Mouse (Mus musculus): ENCODE measurements around the gene Anln.

Gene Anln

DNA sequence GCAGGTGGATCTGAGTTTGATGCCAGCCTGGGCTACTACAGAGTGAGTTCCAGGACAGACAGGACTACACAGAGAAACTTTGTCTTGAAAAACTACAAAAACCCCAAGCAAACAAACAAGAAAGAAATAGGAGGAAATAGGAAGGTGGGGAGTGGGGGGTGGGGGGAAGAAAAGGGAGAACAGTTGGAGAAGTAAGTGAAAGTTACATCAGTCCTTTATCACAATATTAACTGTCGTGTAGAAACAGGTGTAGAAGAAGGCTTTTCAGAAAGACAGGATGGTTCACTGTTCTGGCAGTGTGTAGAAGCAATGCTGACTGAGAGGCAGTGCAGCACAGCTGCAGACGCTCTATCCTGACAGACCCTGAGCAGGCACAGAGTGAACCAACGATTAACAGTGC, 14.0 kb upstream of the Anln start:
- in situ Hi-C loops (cut with MboI, MseI) = no loop called here

DNA sequence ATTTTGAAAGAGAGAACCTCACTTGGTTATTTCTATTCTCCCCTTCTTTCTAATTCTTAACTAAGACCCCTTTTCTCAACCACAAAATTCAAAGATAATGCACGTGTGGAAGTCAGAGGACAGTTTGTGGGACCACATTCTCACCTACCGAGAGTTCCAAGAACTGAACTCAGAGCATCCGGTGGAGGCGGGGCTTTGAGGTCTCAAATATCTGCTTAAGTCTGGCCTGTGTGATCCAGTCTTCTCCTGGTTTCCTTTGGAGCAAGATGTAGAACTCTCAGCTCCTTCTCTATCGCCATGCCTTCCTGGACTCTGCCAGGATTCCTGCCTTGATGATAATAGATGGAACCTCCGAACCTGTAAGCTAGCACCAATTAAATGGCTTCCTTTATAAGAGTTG, 13.0 kb upstream of the Anln start:
- in situ Hi-C loops (cut with MboI, MseI) = no loop called here

DNA sequence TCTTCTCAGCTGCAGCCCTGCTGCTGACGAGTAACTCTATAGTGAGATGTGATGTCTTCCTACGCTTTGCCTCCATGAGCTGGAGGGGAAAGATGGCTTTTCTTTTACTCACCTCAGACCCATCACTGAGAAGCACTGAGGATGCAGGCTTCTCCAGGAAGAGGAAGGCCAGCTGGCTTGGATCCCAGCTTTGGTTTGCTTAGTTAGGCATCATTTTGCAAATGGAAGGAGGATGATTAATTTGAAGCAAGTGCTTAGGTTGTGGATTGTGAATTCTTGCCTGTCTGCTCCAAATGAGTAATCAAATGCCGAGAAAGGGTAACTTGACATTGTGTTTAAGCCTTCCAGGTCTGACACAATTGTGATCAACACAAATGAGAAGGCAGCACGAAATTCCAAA, 10.0 kb upstream of the Anln start:
- in situ Hi-C loops (cut with MboI, MseI) = no loop called here

DNA sequence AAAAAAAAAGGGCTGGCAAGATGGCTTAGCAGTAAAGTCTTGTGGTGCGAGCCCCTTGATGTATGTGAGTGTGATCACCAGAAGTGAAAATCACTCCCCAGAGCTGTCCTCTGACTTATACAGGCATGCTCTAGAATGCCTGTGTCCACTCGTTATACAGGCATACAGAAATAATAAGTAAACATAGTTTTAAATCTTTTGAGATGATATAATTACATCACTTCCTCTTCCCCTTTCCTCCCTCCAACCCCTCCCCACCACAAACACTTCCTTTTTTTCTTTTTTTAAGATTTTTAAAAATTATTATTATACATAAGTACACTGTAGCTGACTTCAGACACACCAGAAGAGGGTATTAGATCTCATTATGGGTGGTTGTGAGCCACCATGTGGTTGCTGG, 5.7 kb upstream of the Anln start:
- in situ Hi-C loops (cut with MboI, MseI) = no loop called here

DNA sequence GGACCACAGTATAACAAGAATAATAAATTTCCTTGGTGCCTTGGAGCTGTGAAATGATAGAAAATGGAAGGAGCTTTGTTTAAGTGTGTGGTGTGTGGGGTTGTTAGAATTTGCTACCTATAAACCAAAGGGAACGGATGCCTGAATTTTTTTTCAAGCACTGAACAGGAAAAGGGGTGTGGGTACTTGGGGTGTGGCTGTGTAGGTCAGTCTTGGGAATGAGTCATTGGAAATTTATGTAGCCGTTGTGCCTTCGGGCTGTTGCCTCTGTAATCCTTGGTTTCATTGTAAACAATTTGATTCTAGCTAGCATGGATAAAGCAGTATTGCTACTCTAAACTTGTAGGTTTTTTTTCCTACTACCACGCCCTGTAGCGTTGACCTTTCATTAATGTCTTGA, 1.4 kb upstream of the Anln start:
- in situ Hi-C loops (cut with MboI, MseI) = no loop called here

DNA sequence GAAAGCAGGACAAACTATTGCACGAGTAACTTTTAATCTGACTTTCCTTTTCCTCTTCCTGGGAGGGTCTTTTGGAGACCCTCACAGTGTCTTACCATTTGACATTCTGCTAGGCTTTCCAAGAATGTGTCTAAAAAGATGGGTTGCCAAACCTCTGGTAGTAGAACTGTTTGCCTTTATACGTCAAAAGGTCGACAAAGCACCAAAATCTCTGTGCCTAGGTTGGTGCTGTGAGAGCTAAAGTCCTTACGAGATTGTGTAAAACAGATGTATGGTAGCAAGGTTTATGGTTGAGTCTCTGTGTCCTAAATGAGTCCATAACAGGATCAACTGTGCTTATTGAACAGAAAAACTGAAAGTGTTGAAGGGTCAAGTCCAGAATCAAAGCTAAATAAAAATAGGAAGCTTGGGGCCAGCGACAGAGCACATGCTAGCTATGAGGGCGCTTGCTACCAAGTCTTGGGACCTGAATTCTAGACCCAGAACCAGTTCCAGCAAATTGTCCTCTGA, 803 bp upstream of the Anln start:
- in situ Hi-C loops (cut with MboI, MseI) = no loop called here

DNA sequence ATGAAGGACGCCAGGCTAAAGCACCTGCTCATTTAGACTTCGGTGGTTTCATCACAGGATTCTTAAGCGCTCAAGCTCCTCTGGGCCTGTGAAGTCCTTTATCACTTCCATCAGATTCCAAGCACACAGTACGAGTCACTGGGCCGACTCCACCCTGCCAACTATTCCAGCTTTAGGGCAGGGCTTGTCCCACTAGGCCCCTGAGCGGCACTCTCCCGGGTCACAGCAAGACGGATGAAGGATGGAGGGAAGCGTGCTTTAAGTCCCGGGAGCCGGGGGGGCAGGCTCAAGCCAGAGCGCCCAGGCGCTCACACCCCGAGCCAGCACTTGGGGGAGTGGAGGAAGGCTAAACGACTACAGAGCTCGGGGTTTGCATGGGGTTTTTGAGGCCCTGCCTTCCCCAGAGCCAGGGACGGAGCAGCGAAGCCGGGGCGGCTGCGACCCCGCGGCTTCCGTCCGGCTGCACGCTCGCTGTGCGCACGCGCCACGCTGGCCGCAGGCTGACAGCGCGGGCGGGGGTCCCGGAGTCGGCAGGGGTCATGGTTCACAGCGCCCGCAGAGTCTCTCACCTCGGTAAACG, 497 bp downstream of the Anln start:
- in situ Hi-C loops (cut with MboI, MseI) = no loop called here

DNA sequence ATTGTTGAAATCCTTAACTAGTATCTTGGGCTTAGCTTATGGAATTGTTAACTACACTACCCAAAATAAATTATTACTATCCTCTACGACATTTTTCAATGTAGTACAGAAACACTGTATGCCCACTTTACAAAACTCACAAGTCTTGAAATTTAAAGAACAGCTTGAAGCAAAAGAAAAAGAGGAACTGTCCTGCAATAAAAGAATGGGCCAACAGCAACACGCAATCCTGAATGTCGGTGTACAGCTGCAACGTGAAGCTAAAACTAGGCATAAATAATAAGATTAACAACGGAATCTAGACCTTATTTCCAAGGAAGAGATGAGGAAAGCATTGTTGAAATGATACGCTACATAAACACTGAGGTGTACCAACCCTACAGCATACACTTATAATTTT, 1.1 kb downstream of the Anln start:
- in situ Hi-C loops (cut with MboI, MseI) = no loop called here

DNA sequence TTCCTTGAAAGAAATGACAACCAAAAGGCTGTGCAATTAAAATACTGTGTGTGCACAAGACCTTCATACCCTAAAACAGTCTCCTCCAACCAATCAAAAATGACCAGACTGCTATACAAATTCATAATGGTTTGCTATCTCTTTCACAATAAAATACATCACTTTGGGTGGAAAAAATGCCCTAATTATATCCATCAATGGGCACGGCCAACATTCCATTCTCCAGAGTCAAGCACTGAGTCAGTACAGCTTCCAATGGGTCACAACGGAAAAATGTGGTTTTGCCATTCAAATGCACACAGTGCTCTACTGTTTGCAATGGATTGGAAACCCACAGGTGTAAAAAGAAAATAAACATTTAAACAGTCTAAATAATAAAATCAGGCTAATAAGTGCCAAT, 3.1 kb downstream of the Anln start:
- in situ Hi-C loops (cut with MboI, MseI) = no loop called here

DNA sequence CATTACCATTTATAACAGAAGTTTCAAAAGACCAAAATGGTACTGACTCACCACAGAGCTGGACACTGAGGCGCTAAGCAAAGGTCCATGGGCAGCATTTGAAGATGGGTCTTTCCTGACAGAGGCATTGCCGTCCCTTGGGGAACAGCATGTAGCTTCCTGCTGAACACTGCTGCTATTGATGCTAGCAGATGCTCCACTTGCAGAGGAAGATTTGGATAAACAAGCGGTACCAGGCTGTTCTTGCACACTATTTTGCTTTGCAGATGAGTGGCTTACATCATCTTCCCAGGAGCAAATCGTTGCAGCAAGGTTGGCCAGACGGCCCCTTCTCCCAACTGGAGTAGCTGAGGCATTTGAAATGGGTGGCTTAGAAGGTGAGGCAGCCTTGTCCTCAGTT, 12.9 kb downstream of the Anln start:
- in situ Hi-C loops (cut with MboI, MseI) = loop anchor here (10.0 kb wide), 1 partner anchor 1261 kb away; no protein-coding TSS in a partner anchor

DNA sequence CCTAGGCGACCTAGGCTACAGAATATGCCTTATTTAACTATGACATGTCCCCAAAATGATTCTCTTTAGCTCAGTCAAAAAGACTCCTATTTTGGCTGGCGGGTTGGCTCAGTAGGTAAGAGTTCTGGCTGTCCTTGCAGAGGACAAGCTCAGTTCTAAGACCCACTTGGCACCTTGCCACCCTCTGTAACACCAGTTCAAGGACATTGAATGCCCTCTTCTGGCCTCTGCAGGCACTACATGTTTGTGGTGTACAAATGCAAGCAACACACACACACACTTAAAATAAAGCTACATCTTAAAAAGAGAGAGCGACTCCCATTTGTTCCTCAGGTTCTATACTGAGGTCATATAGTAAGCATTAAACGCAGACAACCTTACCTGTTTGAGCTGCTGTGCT, 16.2 kb downstream of the Anln start:
- in situ Hi-C loops (cut with MboI, MseI) = loop anchor here (10.0 to 25.0 kb wide), 2 partner anchors 1258 to 1460 kb away; no protein-coding TSS in a partner anchor

DNA sequence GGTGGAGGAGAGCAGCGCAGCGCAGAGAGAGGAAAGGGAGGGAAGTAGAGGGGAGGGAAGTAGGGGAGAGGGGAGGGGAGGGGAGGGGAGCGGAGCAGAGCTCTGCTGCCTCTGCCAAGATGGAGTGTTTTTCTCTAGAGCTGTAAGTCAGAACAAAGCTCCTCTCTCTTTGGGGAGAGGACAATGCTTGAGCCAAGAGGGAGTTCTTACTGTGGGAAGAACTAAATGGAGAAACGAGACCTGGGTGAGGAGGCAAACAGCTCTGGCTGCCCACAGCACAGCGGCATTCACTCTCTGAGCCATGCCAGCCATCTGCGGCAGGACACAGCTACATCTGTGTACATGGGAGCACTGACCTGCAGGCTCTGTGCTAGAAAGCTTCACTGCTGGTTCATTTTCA, 21.0 kb downstream of the Anln start:
- in situ Hi-C loops (cut with MboI, MseI) = loop anchor here (10.0 to 25.0 kb wide), 2 partner anchors 983 to 1456 kb away; no protein-coding TSS in a partner anchor

DNA sequence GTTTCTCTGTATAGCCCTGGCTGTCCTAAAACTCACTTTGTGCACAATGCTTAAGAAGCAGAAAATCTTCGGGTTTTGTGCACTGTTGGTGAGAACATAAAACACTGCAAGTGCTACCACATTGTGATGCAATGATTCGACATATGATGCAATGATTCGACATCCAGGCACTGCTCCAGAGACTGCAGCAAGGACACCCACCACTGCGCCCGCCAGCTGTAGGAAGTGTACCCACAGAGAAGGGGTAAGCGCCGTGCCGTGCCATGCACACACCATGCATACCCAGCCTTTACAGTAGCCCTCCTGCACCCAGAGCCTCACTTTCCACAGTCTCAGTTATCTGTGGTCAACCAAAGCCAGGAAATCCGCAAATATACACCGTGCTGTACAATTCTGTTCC, 22.4 kb downstream of the Anln start:
- in situ Hi-C loops (cut with MboI, MseI) = loop anchor here (10.0 to 25.0 kb wide), 2 partner anchors 982 to 1454 kb away; no protein-coding TSS in a partner anchor

DNA sequence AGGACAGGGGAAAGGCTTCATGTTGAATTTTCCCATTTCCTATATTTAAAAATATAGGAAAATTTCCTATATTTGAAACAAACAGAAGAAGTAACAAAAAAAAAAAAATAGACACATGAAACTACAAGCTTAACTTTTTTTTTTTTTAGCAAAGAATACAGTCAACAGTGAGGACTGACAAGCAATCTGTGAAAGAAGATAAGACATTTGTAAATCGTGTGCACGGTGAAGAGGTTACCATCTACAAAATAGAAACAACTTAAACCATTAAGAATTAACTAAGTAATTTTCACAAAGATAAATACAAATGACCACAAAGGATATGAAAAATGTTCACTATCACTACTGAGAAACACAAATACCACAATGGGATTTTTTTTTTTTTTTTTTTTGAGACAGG, 22.8 kb downstream of the Anln start:
- in situ Hi-C loops (cut with MboI, MseI) = loop anchor here (10.0 to 25.0 kb wide), 2 partner anchors 981 to 1454 kb away; no protein-coding TSS in a partner anchor

DNA sequence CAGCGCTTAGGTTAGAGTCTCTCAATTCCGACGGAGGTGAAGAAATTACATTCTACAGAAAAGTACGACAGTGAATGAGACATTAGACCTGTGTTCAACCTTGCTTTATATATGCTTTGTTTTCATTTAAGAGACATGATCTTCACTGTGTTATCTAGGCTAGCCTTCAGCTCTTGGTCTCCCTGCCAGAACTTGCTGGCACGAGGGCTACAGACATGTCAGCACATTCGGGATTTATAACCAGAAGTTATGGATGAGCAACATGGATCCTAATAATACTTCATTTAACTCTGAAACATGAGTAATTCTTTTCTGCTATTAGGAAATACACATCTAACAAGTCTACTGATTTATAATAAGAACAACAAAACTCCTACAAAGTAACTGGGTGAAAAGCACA, 28.1 kb downstream of the Anln start:
- in situ Hi-C loops (cut with MboI, MseI) = loop anchor here (10.0 to 25.0 kb wide), 2 partner anchors 976 to 1449 kb away; no protein-coding TSS in a partner anchor

DNA sequence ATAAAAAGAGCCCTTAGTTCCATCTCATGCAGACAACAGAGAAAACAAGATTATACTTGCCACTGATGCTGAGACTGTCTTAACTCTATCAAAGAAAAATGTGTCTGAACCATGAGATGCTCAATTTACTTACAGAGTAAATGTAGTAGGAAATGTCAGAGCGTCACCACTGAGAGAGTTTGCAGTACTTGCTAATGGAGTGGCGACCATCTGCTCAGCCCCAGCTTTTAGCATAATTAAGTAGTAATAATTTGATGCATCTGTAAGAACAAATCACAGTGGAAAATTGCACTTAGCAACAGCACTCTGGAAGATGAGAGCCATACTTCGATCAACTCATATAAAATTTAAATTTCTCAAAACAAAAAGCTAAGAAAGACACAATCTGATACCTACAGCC, 33.1 kb downstream of the Anln start:
- in situ Hi-C loops (cut with MboI, MseI) = loop anchor here (25.0 kb wide), 1 partner anchor 1444 kb away; no protein-coding TSS in a partner anchor

DNA sequence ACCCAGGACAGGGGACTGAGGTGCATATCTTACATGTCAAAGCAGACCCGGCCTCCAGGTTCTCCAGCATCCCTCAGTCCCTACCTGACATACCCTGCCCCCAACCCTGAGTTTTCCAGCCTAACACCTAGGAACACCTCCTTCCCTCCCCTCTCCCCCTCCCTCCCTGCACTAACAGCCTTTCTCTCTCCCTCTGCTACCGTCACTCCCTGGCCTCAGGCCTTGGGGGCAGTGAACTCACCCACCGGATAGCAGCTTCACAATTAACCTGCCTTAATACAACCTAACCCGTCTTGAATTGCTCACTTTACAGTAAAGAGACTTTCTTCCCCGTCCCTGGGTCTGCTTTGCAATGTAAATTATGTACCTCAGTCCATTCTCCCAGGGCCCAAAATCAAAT, 35.1 kb downstream of the Anln start:
- in situ Hi-C loops (cut with MboI, MseI) = loop anchor here (25.0 kb wide), 1 partner anchor 1442 kb away; no protein-coding TSS in a partner anchor

DNA sequence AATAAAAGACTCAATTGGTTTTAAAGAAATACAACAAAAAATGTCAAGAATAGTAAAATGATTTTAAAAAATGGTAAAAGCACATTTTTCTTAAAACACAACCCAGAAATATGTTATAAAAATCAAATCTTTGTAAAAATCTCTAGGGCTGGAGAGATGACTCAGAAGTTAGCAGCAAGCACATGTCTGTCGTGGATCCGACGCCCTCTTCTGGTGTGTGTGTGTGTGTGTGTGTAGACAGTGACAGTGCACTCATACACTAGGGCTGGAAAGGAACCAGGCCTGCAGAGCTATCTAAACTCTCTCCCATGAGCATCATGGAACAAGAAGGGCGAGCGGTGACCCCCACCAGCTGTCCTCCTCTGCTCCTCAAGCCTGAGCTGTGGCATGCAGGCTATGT, 35.5 kb downstream of the Anln start:
- in situ Hi-C loops (cut with MboI, MseI) = loop anchor here (25.0 kb wide), 1 partner anchor 1441 kb away; no protein-coding TSS in a partner anchor

DNA sequence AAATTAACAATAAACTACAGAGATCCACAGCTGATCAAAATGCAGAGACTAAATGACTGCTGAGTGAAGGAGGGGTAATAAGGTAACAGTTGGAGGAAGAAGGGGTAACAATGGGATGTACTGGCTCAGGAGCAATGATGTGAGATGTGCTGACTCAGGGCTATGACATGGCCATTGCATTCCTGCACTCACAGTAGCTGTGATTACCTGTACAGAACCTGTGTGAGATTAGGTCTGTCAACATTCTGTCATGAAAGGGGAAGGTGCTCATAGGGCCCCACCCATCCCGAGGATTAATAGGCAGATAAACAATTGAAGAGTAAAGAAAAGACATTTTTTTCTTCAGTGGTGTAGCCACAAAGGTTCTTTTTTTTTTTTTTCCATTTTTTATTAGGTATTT, 48.7 kb downstream of the Anln start:
- in situ Hi-C loops (cut with MboI, MseI) = no loop called here

DNA sequence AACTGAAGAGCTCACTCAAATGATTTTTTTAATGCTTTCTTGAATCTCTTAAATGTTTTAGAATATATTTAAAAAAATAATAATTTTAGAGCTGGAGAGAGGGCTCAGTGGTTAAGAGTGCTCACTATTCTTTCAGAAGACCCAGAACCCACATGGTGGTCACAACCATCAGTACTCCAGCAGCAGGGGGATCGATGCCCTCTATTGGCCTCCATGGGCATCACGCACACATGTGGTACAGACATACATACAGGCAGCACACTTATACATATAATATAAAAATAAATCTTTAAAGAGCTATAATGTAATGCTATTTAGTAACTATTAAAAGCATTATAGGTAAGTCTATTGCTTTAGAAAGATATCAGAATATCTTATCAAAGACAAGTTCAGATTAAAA, 51.8 kb downstream of the Anln start:
- in situ Hi-C loops (cut with MboI, MseI) = no loop called here

DNA sequence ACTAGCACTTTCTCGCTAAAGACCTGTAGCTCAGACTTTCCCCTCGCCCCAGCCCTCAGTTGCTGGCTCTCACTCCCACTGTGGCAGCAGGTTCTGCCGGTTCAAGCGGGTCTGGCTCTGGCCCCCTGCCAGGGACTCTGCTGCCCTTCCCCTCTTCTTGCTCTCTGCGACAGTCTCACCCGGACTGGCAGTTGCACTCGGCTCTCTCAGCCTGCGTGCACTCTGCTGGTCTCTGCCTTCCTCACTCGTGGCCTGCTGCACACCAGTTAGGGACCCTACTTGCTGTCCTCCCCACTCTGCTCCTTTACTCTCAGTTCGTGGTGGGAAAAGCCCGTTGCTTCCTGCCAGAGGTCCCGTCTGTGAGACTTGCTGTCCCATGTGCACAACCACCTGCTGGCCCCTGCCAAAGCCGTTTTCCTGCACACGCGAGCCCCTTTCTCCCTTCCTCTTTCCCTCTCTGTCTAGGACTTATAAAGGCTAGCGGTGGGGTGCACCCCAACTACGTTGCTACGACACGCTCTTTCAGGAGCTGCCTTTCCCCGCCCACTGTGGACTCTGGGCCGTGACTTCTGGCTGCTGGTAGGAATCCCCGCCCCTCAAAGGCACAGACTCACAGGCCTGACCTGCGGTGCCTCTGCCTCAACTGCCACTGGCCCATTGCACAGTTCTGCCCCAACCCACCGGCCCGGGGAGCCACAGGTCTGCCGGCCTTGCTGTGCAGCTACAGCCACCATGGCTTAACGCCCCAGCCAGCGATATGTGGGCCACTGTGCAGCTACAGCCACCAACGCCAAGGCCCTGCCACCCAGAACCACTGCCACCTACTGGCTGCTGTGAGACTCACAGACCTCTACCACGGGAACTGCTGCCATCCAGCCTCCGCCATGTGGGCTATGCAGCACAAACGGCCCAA, 61.3 kb downstream of the Anln start:
- in situ Hi-C loops (cut with MboI, MseI) = no loop called here

DNA sequence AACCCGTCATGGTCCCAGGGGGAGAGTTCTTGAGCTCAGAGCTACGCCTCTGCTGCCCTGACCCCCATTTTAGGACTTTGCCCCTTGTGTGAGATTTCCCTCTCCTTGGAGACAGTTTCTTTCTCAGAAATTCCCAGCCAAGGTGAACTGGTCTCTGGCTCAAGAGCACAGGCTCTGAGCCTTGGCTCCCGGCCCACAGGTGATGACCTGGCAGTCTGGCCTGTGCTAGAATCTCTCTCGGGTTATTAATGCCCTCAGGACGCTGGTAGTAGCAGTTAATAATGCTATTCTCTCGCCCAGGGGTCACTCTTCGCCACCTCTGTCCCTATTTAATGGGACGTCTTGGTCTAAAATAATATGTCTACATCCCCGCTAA, 61.9 kb downstream of the Anln start:
- in situ Hi-C loops (cut with MboI, MseI) = no loop called here

DNA sequence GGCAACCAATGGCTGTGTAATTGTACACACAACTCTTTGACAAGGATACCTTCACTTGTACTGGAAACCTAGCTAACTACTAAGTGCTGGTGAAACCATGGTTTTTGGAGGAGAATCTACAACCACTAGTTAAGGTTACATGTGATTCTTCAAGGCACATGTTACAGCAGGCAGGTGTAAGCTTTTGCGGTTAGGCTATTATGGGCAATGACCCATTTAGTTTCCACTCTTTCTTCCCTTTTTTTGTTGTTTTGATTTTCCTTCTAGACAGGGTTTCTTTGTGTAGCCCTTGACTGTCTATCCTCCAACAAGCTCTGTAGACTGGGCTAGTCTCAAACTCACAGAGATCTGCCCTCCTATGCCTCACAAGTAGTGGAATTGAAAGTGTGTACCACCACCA, 64.4 kb downstream of the Anln start:
- in situ Hi-C loops (cut with MboI, MseI) = no loop called here
